Mouse (Mus musculus) CD8-positive naive resting alpha-beta T cell, adult 57 days (primary cell): Measurements from ENCODE around the gene Vmn1r142. TPM values are rescaled to one million over a fixed set of nuclear protein-coding genes. Genes with fewer than 3 reads are reported as not detected.

Experiments
- total RNA-seq: library from RNA; stranded (reverse); gene quantifications from one replicate; pipeline ENCODE4 v1.2.4, GENCODE M21; 2023

The Vmn1r142 gene
- not detected for total RNA-seq

DNA sequence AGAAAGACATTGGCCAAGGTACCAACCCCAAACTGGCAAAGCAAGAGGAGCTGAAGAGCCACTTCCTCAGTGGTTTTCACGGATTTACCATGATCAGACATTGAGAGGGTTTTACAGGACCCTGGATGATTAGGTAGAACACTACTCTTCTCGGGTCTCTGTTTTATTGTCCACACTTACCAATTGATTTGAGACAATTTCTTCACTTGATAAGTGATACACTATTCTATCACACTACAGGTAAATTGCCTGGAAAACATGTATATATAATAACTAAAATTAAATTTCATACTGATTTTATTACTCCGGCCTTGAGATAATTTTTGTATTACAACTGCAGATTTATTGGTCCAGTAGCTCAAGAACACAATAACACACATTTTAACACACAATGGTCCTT is at the start of gene Vmn1r142:
Vmn1r142 (minus strand) TSS at position 101 of the 400 bp plus-strand sequence.

DNA sequence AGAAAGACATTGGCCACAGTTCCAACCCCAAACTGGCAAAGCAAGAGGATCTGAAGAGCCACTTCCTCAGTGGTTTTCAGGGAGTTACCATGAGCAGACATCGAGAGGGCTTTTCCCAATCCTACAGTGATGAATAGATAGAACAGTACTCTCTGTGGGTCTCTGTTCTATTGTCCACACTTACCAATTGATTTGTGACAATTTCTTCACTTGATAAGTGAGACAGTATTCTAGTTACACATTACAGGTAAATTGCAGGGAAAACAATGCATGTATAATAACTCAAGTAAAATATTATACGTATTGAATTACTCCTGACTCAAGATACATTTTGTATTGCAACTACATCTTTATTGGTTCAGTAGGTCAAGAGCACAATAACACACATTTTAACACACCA is 37.3 kb upstream of the Vmn1r142 start, which contains the start of gene Gm8653:
Gm8653 (minus strand) TSS at position 101 of the 400 bp plus-strand sequence.

DNA sequence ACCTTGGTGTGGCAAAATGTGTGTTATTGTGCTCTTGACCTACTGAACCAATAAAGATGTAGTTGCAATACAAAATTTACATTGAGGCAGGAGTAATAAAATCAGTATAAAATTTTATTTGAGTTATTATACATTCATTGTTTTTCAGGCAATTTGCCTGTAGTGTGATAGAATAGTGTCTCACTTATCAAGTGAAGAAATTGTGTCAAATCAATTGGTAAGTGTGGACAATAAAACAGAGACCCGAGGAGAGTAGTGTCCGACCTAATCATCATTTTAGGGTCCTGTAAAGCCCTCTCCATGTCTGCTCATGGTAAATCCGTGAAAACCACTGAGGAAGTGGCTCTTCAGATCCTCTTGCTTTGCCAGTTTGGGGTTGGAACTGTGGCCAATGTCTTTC is 25.2 kb upstream of the Vmn1r142 start, which contains the start of gene Vmn1r143:
Vmn1r143 (plus strand) TSS at position 301 of the 400 bp plus-strand sequence.

DNA sequence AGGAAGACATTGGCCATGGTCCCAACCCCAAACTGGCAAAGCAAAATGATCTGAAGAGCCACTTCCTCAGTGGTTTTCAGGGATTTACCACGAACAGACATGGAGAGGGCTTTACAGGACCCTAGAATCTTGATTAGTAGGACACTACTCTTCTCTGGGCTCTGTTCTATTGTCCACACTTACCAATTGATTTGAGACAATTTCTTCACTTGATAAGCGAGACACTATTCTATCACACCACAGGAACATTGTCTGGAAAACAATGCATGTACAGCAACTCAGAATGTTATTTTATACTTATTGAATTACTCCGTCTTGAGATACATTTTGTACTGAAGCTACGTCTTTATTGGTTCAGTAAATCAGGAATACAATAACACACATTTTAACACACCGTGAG is 29.2 kb downstream of the Vmn1r142 start, which contains the start of gene Gm10666:
Gm10666 (minus strand) TSS at position 101 of the 400 bp plus-strand sequence.

DNA sequence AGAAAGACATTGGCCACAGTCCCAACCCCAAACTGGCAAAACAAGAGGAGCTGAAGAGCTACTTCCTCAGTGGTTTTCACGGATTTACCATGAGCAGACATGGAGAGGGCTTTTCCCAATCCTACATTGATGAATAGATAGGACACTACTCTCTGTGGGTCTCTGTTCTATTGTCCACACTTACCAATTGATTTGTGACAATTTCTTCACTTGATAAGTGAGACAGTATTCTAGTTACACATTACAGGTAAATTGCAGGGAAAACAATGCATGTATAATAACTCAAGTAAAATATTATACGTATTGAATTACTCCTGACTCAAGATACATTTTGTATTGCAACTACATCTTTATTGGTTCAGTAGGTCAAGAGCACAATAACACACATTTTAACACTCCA is 45.7 kb downstream of the Vmn1r142 start, which contains the start of gene Gm16451:
Gm16451 (minus strand) TSS at position 101 of the 400 bp plus-strand sequence.

Other genes with a start within 250 kb of the Vmn1r142 start
- not detected for gene Gm5891, start 242.7 kb downstream of the Vmn1r142 start, total RNA-seq
- not detected for gene Vmn1r137, start 169.4 kb downstream of the Vmn1r142 start, total RNA-seq
- not detected for gene Vmn1r138, start 135.1 kb downstream of the Vmn1r142 start, total RNA-seq
- gene Gm6176, start 107.7 kb downstream of the Vmn1r142 start, total RNA-seq, result not detected
- gene Vmn1r139, start 95.0 kb downstream of the Vmn1r142 start, total RNA-seq, result not detected
- not detected for gene Gm16451, start 45.8 kb downstream of the Vmn1r142 start, total RNA-seq
- gene Gm10666, start 29.3 kb downstream of the Vmn1r142 start, total RNA-seq, result not detected
- not detected for gene Vmn1r143, start 25.3 kb upstream of the Vmn1r142 start, total RNA-seq
- not detected for gene Gm8653, start 37.2 kb upstream of the Vmn1r142 start, total RNA-seq
- not detected for gene Gm8453, start 65.4 kb upstream of the Vmn1r142 start, total RNA-seq
- not detected for gene Gm4187, start 165.7 kb upstream of the Vmn1r142 start, total RNA-seq
- gene Gm8660, start 207.0 kb upstream of the Vmn1r142 start, total RNA-seq, result not detected
- not detected for gene Vmn1r148, start 249.5 kb upstream of the Vmn1r142 start, total RNA-seq